Mouse (Mus musculus) layer of hippocampus, adult 8-10 months (tissue): ENCODE data around the gene Fbf1. TPM values are rescaled to one million over a fixed set of nuclear protein-coding genes. Genes with fewer than 3 reads are reported as not detected.
A peak's percentile ranks its signal among the peaks of the same experiment; 100 is the strongest.
"Not testable (repeated sequence)": the region's sequence is repeated elsewhere in the genome, so short reads cannot be mapped to it uniquely, and the experiment has no call there.

ENCODE experiments used
- DNase-seq, 2 experiments: peaks; one replicate each; pipeline ENCODE4 v3.0.0; 2022; ENCODE audit warnings: low spot score in 2 of 2
- total RNA-seq, 4 experiments: library from RNA; stranded (reverse); gene quantifications; 2 replicates each; pipeline ENCODE4 v1.2.4; 2022

The Fbf1 gene
- total RNA-seq, 4 experiments from 2014 or later = 73.7 to 111 (median 92.3) TPM

DNA sequence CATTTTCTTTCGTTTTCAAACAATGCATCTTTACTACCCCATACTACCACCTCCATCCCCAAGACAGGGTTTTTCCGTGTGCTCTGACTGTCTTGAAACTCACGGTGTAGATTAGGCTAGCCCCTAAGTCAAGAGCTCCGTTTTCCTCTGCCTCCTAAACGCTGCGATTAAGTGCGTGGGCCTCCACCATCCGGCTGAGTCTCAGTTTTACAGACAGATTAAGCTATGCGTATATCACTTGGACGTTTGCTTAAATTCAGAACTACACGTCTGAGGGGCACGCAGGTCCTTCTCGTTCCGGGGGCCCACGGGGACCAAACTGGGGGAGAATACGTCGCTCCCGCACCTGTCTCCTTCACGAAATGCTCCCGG lies 29.9 kb downstream of the Fbf1 start:
- no peak for DNase-seq

DNA sequence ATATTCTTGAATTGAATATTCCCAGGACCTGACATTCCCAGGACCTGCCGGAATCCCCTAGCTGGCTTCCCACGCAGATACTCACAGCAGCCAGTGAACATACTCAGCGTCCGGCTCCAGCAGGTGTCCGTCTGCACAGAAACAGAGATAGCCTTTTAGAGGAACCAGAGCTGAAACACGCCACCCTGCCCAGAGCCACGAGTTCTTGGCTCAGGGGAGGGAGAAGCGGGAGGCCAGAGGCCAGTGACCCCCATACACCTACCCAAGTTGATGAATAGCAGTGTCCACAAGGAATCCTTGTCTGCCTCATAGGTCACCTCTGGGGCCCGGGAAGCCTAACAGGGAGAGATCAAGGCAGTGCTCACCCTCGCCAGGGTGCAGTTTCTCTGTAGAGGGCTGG lies 33.8 kb downstream of the Fbf1 start:
- DNase-seq = no peak

DNA sequence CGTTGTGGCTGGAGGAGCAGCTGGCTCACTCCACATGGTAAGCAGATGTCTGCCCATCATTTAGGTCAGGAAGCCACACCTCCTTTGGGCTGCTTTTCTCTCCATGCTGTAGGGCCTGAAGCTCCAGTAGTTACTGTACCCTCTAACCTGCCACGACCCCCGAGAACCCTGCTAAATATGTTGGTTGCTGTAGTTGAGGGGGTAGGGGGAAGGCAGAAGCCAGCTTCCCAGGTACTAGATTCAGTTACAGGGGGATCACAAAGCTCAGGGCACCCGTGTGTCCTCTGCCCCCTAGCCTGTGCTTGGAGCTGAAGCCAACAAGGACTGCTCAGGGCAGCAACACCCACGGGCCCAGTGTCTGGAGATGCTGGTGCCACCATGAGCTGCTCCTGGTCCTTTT lies 34.5 kb downstream of the Fbf1 start:
- no peak for DNase-seq

DNA sequence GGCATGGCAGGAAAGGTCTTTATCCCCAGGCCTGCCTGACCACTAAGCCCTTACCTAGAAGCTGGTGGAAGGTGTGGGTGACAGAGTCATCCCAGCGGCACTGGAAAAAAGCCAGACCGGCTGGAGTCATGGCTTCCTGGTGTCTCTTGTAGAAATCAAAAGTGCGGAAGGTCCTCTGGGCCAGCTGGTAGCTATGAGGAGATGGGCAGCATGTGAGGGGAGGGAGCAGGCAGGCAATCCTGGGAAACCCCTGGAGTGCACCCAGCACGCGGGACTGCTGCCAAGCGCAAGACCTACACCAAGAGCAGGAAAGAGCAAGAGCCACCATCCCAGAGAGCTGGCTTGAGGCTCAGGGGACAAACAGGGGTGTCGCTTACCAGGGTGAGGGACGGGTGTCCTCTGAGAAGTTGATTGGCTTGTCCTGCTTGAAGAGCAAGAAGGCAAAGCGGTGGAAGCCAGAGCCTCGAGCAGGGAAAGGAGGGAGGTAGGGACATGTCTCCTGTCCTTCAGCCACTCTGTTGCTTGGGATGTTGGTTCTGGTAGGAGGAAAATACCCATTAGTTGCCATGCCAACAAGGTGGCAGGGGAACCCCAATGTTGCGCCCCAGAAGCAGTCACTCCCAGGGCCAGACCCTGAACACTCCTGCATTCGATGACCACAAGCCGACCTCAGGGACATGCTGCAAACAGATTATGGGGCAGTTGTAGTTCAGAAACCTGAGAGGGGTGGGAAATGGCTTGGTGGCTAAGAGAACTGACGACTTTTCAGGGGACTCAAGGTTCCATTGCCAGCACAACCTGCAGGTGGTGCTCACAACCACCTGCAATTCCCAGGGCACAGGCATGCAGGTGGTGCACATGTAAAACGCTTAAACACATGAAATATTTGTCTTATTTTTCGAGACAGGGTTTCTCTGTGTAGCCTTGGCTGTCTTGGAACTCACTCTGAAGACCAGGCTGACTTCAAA lies 35.3 kb downstream of the Fbf1 start:
- no peak for DNase-seq

DNA sequence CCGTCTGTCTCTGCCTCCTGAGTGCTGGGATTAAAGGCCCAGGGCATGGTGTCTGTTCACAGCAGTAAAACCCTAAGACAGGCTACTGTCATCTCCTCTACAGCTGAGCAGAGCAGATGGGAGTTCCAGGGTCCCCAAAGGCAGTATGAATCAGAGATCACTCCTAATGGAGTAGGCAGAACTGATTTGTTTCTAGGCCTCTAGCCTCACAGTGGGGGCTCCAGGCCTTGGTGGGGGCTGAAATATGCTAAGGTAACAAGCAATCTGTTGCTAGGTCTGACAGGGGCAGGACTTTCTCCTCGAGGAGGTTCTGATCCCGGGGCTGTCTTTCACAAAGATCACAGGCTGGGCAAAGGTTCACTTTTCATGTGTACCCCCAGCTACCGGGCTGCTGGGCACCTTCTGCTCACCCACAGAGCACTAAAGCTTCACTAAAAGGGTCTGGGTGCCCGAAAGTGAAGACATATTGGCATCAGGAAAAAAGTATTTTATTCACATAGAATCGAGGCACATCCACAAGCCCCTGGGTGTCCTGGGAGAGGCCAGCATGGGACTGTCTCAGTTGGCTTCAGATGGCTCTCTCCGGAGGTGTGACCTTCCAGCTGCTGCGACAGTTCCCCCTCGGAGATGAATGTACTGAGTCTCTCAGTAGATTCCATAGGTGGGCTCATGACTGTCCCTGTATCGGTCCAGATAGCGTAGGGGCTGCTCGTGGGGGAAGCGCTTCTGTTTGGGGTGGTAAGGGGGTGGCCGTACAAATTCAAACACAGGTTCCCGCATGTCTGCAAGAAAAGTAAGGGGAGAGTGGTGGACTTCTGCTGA lies 36.4 kb downstream of the Fbf1 start:
- no peak for DNase-seq

DNA sequence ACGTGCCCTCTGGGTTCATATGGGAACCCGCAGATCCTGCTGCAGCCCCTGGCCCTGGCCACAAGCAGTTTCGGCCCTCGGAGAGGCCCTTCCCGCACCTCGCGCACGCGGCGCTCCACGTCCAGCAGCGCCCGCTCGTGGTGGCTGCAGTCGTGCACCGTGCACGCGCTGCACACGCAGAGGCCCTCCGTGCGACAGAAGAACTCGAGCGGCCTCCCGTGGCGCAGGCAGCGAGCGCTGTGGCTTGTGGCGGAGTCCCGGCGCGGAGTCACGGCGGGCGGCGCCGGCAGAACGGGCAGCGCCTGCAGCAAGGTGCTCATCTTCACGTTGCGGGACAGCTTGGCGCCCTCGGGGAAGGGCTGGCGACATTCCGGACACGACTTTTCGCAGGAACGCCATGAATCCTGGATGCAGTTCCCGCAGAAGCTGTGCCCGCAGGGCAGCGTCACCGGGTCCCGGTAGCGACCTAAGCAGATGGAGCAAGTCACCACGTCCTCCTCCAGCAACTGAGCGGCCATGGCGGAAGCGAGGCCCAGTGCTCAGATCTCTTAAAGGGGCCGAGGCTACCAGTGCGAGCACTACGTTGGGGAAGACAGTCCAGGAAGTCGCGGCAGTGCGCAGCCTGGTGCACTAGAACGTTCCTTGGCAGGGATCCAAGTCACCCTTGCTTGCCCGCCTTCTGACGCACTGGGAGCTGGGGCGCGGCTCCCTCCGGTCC lies 37.3 kb downstream of the Fbf1 start, which contains the start of gene Trim65:
Trim65 (minus strand) TSS at position 641 of the 718 bp plus-strand sequence.
- DNase-seq = peak; percentile 73 to 86

DNA sequence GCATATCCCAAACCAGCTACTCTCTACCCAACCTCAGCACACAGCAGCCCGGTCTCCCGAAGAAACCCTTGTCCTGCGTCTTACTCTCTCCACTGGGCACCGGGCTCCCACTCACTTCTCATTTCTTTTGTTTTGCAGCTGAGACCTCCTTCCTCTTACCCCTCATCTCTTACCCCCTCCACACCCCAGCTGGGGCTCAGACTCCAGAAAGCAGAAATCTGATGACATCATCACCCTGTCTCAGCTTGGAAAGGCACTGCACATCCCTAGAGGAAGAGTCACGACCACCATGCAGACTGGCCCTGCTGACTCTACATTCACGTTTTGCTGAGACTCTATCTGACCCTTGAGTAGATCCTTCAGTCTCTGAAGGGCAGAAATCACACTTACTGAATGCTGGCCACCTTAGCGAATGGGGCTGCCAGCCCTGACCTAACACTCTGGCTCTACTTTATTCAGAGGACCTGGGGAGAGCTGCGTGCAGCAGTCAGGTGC lies 37.9 kb downstream of the Fbf1 start:
- DNase-seq = no peak

DNA sequence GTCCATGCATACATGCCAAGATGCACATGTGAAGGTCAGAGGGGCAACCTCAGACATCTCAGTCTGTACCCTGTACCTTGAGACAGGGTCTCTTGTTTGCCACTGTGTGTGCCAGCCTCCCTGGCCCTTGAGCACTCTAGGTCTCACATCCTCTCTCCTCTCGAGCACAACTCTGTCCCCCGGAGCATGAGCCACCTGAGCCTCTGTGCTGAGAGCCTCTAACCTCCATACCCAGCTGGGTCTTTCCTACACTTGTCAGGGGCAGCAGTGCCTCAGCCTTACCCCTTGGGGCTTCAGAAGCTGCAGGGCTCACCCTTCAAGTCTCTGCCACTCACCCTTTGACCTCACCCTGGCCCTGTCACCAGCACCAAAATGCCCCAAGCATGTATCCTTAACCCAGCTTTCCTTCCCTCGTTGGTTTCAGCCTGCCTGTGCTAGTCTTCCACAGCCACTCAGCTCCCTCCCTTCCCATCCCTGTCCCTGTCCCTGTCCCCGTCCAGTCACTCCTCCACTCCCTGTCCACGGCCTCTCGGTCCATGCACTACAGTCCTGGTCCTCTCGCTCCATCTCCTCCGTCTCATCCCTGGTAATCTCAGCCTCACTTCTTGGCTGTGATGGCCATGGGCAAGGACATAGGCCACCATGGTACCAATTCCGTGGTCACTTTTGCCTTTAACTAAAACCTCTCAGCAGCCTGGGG lies 38.7 kb downstream of the Fbf1 start:
- no peak for DNase-seq

DNA sequence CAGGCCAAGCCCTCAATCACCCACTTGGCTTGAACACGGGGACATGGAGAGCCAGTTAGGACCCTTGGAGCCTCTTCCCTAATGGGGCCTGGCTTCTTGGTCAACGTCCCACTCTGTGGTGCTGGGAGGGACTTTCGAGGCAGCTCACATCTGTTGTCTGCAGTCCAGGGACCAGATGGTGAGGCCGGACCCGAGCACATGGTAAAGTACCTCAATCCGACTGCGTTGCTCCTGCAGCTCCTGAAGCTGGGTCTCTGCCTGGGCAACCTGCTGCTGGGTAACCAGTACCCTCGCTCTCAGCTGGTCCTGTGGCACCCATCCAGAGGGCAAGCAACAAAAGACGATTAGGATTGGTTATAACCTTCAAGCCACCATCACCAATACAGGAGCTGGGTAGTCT lies 40.0 kb downstream of the Fbf1 start:
- no peak for DNase-seq

DNA sequence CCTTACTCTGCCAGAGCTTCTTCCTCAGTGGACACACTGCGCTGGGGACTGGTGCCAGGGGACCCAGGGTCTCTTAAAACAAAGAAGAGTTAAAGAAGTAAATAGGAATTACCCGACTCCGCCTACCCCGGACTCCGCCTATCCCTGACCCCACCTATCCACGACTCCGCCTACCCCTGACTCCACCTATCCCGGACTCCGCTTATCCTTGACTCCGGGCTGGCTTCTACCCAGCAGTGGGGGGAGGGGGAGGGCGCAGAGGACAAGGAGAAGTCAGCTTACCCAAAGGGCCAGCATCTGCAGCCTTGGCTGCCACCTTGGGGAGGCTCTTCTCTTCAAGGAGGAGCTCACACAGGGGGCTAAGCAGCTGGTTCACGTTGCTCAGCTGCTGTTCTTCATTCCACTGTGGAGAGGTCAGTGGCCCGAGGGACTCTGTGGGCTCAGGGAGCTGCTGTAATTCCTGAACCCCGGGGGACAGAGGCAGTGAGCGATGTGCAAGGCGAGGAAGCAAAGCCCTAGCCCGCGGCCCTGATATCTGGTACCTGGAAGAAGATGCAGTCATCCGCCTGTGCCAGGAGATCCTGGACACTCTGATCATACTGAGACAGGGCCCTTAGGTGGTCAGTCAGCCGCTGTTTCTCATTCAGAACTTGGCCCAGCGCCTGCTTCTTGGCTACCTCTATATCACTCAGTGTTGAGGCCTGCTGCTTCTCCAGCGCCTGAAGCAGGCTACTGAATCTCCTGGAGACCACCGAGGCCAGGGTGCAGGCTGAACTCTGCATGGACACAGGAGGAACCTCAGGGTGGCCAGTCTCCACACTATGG lies 40.6 kb downstream of the Fbf1 start, which contains the start of gene Trim47:
Trim47 (minus strand) TSS at position 55 of the 825 bp plus-strand sequence.
- DNase-seq = no peak

DNA sequence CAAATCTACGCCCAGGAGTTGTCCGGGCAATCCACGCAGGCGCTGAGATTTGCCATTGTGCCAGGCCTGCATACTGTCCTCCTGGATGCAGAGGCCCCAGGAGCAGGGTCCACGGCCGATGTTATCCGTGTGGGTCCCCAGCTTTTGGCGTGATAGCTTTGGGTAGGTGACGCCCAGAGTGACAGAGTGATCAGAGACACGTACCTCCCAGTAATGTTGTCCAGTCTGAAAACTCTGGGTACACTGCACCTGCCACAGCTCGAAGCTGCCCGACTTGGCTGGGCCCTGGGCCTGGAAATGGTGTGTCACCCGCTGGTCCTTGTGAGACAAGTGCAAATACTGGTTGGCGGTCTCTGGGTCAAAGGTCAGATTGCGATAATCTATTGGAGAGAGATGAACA lies 41.7 kb downstream of the Fbf1 start:
- DNase-seq = no peak

DNA sequence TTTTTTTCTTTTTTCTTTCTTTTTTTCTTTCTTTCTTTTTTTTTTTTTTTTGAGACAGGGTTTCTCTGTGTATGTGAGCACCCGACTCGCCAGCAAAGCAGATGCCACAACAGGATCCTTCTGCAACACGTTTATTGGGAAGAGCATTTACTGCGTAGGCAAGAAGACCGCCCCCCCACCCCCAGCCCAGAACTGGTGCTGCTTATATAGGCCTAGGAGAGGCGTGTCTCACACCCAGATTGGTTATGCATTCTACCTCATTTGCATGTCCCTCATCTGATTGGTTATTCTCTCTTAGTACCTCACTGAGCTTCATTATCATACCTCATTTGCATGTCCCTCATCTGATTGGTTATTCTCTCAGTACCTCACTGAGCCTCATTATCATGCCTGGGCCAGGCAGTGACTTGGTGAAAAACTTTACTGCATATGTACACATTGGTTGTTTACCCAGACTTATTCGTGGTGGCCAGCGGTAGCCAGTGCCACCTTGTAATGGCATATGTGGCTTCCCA lies 46.2 kb downstream of the Fbf1 start:
- not testable (repeated sequence) for DNase-seq

DNA sequence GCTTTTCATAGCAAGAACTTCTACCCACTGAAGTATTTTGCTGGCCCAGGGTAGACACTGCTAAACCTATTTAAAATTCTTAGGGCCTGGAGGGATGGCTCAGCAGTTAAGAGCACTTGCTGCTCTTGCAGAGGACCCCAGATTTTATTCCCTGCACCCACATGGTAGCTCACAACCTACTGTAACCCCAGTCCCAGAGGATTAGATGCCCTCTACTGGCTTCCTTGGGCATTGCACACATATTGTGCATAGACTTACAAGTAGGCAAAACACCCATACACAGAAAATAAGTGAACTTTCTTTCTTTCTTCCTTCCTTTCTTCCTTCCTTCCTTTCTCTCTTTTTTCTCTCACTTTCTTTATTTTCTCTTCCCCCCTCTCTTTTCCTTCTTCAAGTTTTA lies 50.1 kb downstream of the Fbf1 start:
- no peak for DNase-seq

DNA sequence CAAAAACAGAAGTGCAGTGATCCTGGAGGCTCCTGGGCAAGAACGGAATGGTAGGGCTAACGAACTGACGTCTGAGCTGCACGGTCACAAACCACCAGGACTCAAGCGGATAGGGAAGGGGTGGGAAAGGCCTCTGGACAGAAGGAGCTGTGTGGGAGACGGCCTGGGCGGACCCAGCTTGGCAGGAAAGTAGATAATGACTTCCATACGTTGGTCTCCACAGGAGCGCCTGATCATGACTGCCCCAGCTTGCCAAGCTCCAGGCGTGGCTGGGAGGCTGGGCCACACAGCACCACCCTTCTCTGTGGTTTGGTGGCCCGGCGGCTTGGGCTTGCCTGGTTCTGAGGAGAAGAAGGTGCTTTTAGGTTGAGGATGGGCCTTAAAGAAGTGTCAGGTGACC lies 50.7 kb downstream of the Fbf1 start:
- no peak for DNase-seq

DNA sequence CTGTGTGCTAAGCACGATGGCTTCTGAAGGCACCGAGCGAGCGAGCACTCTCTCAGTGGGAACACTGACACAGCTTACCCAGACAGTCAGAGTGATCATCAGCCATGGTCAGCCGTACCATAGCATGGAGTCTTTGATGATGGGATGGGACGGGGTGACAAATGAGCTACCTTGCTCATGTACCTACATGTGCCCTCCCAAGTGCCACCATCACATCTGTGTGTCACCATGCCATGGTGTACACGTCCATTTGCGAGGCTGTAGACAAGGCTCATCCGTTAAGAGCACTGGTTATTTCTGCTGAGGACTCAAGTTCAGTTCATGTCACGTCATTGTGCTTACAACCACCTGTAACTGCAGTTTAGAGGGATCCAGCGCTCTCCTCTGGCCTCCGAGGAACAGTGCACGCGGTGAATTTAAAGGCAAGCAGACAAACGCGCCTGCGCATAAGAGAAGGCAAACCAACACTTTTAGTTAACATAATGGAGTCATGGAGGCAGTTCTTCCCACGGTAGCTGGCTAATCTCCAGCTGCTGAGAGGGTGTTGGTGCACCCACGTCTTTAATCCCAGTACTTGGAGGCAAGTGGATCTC lies 56.3 kb downstream of the Fbf1 start:
- no peak for DNase-seq

DNA sequence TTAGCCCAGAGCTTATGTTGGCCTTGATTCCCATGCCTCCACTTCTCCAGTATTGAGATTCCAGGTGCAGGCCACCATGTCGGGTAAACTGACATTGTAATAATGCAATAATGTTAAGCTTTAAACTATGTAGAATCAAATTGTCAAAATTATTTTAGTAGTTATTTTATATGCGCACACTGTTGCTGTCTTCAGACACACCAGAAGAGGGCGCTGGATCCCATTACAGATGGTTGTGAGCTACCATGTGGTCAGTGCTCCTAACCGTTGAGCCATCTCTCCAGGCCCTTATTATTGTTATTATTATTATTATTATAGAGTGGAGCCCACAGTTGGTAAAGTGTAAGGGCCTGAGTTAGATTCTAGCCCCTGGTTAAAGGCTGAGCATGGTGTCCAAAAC lies 56.9 kb downstream of the Fbf1 start:
- no peak for DNase-seq

DNA sequence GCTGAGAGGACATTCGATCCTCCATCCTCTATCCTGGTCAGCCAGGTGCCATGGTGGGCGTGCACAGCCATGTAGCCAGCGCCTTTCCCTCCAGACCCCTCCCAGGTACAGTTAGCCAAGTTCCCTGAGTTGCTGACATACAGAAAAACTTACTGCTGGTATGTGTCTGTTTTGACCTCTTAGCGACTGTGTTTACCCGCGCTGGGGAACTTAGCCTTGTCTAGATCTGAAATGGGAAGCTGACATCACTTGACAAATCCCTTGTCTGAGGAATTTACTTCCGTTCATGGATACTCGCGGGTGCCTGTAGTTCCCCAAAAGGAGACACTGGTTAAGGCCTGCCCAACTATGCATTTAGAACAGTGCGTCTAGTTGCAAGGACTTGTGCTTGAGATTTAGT lies 57.4 kb downstream of the Fbf1 start:
- no peak for DNase-seq

DNA sequence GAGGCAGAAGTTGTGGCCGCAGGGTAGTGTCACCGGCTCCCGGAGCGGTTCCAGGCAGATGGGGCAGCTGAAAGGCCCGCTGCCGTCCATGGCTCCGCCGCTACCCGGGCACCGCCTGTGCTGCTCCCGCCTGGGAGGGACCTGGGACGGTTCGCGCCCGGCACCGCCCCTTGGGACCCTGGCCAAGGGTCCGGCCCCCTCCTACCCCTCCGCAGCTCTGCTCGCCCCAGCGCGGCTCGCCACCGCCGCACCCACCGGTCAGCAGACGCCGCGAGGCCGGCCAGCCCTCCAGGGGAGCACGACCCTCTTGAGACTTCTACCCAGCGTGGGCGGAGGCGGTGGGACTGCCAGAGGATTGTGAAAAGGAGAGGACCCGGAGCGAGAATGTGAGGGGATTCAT lies 57.8 kb downstream of the Fbf1 start:
- no peak for DNase-seq

DNA sequence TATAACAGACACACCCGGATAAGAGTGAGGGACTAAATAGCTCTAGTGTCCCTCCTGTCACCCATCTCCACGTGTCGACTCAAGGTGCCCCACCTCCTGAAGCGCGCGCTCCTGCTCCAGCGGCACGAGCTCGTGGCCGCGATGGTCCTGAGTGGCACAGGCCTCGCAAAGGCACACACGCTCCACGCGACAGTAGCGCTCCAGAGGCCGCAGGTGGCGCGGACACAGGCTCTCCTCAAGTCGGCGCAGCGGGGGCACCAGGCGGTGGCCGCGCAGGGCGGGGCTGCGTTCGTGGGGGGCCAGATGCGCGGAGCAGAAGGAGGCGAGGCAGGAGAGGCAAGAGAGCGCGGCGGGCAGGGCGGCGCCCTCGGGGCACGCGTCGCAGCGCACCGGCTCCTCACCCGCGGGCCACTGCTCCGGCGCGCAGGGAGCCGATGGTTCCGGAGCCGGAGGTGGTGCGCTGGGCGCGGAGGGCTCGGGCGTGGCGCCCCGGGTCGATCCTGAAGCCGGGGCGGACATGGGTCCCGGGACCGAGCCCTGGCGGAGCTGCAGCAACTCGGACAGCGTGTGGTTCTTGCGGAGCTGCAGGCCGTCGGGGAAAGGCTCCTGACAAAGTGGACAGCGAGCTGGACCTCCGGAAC lies 58.4 kb downstream of the Fbf1 start:
- no peak for DNase-seq
